18 mouse cellular contexts compared by ENCODE assay signal in the genomic region with DNA sequence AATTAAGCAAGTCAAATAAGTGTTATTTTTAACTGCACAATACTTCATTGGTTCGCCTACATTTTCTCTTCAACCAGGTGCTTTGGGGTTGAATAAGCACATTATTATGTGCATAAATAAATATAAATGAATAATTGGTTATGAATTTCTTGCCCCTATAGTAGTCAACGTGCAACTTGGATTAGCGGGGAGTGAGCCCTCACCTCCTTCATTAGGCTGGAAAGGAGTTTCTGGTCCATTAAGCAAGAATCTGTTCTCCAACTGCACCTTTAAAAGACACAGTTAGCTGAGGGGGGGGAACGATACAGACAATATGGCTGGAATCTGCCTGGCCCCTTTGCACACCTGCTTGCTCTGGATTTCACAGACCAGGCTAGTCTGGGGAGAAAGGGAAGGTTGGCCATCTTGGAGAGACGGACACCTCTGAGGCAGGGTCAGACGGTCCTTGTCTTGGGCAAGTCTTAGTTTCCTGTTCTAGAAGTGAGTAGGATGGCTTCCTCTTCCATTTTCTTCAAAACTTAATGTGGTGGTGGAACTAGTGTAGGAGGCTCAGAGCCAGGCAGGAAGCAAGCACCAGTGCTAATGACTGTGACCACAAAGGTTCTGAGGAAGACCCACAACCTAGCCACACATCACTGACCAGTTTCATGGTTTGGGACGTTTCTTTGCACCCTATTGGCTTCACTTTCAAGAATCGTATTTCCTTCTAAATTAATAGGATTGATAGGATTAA.
DNase-seq lines count a peak whose midpoint lies in the region; ATAC-seq and TF ChIP-seq lines count a peak whose summit lies in the region.
"Had no signal": no experiment of that assay in that cellular context is flagged by ENCODE, and none has a peak within 500 bp of the region (broad histone marks: within the 10 kb centered on the region; RNA-seq: fewer than 3 reads in every experiment).

No protein-coding gene starts in this region.

- TF ChIP-seq POLR2A in liver, adult 2 months (IDR thresholded peaks at IDR 0.05; ENCODE audit: extremely low read depth, insufficient read depth, low read length): no peak

- no peaks in the 10 kb centered on the region for H3K79me2 ChIP-seq in liver, adult 2 months (ENCODE audit: control insufficient read depth, insufficient read depth, low read length)

- H3K9ac ChIP-seq in liver, adult 2 months (ENCODE audit: low read depth, low read length): no peak overlapping the region
- no peak overlapping the region for H3K9ac ChIP-seq in liver, embryonic 12.5 days
- H3K9ac ChIP-seq: forebrain, postnatal 0 days; hindbrain, embryonic 15.5 days; lung, embryonic 14.5 days; neural tube, embryonic 12.5 days had no signal

- no peaks in the 10 kb centered on the region for H3K9me3 ChIP-seq in liver, embryonic 12.5 days (replicated peaks)
- H3K9me3 ChIP-seq: embryonic facial prominence, embryonic 10.5 days; hindbrain, embryonic 15.5 days; neural tube, embryonic 12.5 days had no signal

- H3K36me3 ChIP-seq in liver, adult 2 months (ENCODE audit: control insufficient read depth, insufficient read depth, low read length): no peaks in the 10 kb centered on the region
- no peaks in the 10 kb centered on the region for H3K36me3 ChIP-seq in liver, embryonic 12.5 days
- H3K36me3 ChIP-seq: embryonic facial prominence, embryonic 10.5 days; hindbrain, embryonic 15.5 days; neural tube, embryonic 12.5 days had no signal

- peak; percentile 48 for DNase-seq in kidney, adult 9 months
- DNase-seq in kidney, postnatal 36 days: no peak
- peak; percentile 19 for DNase-seq in liver, adult 2 months (ENCODE audit: extremely low read depth, low read depth, low spot score)
- peak; percentile 62 for DNase-seq in 416B (ENCODE audit: low read depth)
- DNase-seq in left cerebral cortex, postnatal 4 days: no peak
- DNase-seq: cerebellum, adult 11 months; cerebellum, postnatal 25 days; forebrain, postnatal 0 days; heart, postnatal 10 days; lung, embryonic 14.5 days; thymus, adult 18-20 months had no signal

- no peak for ATAC-seq in liver, embryonic 12.5 days
- ATAC-seq in hematopoietic stem cell, adult 5-6 weeks (replicated peaks in 1 of 2; ENCODE audit: insufficient read depth in 1 of 2, low FRiP score in 2 of 2, low TSS enrichment in 1 of 2, low read depth in 1 of 2, poor library complexity in 2 of 2, severe bottlenecking in 2 of 2): peak; percentile 18 to 37; a peak in 1 of 4 replicates
- no peak for ATAC-seq in inflammation-experienced regulatory T-cells, adult 6 months
- ATAC-seq: forebrain, postnatal 0 days had no signal

- H3K4me1 ChIP-seq in liver, adult 2 months (ENCODE audit: control insufficient read depth, insufficient read depth, low read length): no peaks in the 10 kb centered on the region
- peaks cover 22% of the 10 kb centered on the region for H3K4me1 ChIP-seq in liver, embryonic 12.5 days
- H3K4me1 ChIP-seq: embryonic facial prominence, embryonic 10.5 days had no signal

- no peak overlapping the region for H3K4me2 ChIP-seq in liver, embryonic 12.5 days
- H3K4me2 ChIP-seq: hindbrain, embryonic 15.5 days; lung, embryonic 14.5 days; neural tube, embryonic 12.5 days had no signal

- TF ChIP-seq CTCF in liver, adult 2 months (IDR thresholded peaks at IDR 0.05; ENCODE audit: low read depth, low read length): no peak

- 93% methylated on average over 8 of the region's 8 CpGs for WGBS in liver, adult 2 months
- 66% methylated on average over 8 of the region's 8 CpGs for WGBS in liver, embryonic 12.5 days (ENCODE audit: insufficient replicate concordance)

- H3K4me3 ChIP-seq in liver, adult 2 months (ENCODE audit: insufficient read depth, low read depth, low read length): no peak overlapping the region
- no peak overlapping the region for H3K4me3 ChIP-seq in liver, embryonic 12.5 days
- H3K4me3 ChIP-seq: embryonic facial prominence, embryonic 10.5 days; erythroblast, embryonic 14.5 days; hindbrain, embryonic 15.5 days; neural tube, embryonic 12.5 days had no signal

- intact Hi-C loops in left cerebral cortex, postnatal 4 days (cut with DNase I): no loop called here

- H3K27ac ChIP-seq in liver, adult 2 months (replicated peaks; ENCODE audit: insufficient read depth, low read depth, low read length): no peak overlapping the region
- no peak overlapping the region; the same call in 1 of the 2 replicates for H3K27ac ChIP-seq in liver, embryonic 12.5 days
- H3K27ac ChIP-seq: embryonic facial prominence, embryonic 10.5 days; hindbrain, embryonic 15.5 days; neural tube, embryonic 12.5 days had no signal

- no peaks in the 10 kb centered on the region for H3K27me3 ChIP-seq in liver, adult 2 months (ENCODE audit: control insufficient read depth, insufficient read depth, low read length)
- H3K27me3 ChIP-seq in liver, embryonic 12.5 days (replicated peaks): no peaks in the 10 kb centered on the region
- H3K27me3 ChIP-seq: hindbrain, embryonic 15.5 days; neural tube, embryonic 12.5 days had no signal

Comparison
In these comparisons a context has a peak if more than half of its experiments do, and no peak if none do; other contexts are left out.
1. DNase-seq: peak in kidney, adult 9 months (single experiment), liver, adult 2 months (single experiment) and 416B (single experiment); none in kidney, postnatal 36 days (0 of 2) and left cerebral cortex, postnatal 4 days (single experiment).
2. ATAC-seq: peak in hematopoietic stem cell, adult 5-6 weeks (2 of 2); none in liver, embryonic 12.5 days (single experiment) and inflammation-experienced regulatory T-cells, adult 6 months (single experiment).